Mouse (Mus musculus): Measurements from ENCODE around the gene Stat5b. TPM values are rescaled to one million over a fixed set of nuclear protein-coding genes. Genes with fewer than 3 reads are reported as not detected.

Stat5b gene
- 12.9 and 15.9 TPM in 2 replicates for polyA plus RNA-seq (2012; rRNA removed)

DNA sequence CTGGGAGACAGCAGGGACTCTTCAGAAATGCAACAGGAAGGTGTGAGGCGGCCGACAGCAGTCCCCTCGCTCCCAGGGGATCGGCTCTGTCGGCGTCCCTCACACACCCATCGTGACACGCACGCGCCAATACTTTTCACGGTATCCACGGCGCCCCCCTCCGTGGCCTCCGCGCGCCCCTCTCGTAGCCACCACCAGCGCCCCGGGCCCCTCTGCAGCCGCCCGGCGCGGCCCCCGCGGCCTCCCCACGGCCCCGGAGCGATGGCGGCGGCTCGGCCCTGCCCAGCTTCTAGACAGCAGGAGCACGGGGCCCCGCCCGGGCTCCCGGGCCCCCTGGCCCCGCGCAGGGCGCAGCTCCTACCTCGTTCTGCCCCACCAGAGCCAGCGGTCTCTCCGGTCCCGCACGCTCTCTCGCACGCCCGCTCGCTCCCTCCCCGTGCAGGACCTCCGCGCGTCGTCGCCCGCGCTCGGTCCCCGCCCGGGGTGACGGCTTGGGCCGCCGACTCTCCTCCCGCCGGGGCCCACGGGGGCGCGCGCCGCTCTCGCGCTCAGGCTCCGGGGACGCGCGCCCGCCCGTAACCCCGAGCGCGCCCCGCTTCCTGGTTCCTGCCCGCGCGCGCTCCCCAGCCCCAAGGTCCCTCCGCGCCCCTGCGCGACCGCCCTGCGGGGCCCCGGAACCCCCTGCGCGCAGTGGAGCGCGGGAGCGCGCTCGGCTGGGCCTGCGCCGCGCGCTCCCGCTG lies at the start of gene Stat5b:
Gene Stat5b (minus strand): TSS at position 687 of the 740 bp plus-strand sequence.

DNA sequence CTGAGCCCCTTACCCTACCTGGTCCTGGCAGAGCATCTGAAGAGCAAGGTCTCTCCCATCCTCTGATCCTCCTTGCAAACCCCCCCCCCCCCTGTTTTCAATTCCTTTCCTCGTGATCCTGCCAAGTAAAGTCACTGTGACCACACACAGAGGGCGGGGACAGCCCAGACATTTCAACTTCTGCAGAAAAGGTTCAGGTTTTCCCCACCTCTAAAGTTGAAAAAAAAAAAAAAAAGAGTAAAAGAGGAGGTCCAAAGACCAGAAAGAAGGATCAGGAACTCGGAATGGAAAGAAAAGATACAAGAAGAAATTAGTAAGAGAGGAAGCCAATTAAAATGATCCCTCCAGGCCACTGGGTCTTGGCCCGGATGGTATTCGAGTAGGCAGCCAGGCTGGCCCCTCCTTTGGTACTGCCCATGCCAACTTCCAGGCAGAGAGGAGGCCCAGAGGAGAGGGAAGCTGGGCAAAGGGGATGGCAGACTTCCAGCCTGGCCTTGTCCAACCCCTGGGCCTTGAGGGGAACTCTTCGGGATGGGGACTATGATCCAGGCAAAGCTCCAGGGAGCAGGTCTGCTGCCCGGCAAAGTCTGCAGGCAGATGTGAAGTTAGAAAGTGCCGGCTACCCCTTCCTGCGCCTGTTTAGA lies 8.5 kb upstream of the Stat5b start, which contains the start of gene Stat5a:
Gene Stat5a (plus strand): TSS at position 417 of the 644 bp plus-strand sequence.

DNA sequence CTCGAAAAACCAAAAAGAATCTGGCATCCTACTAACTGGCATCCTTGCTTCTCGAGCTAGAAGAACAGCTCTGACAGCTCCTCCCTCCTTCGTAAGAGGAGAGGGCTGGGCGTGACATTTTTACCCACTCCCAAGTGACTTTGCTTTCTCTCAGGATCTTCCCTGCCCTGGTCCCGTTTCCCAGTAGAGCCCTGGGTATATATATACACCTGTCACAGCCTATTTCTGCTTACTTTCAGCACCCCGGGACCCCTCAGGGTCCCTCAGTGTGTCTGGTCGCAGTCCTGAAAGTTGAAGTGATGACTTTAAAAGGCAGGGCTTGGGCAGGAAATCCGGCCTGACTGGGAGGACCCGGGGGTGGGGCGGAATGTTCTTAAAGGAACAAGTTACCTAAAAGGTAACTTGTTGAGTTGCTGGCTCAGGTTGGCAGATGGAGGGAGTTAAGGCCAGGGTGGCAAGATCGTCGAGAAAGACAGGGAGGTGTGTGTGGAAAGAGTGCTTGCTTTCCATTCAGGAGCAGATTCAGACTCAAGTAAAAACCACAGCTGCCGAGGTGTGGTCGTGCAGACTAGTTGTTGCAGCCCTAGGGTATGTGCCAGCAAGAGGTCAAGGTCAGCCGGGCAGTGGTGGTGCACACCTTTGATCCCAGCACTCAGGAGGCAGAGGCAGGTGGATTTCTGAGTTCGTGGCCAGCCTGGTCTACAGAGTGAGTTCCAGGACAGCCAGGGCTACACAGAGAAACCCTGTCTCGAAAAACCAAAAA lies 79.7 kb downstream of the Stat5b start, which contains the start of gene Ghdc:
Gene Ghdc (minus strand): TSS at position 312 of the 763 bp plus-strand sequence.

DNA sequence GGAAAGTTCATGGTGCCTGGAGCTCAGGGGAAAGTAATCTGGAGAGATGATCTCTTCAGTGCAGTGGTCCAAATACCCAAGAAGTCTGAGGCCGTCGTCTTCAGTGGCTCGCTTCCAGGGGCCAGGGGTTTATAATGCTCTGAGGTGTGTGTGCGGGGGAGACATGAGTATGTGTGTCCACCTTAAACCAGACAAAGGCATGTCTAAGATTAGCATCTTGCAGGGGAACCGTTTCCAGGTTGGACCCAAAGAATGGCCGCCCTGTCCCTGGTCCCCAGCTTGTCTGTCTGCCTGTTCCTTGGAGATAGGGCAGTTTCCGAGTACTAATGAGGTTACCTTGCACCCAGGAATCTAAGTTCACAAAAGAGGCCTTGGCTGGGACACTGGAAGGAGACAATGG lies 87.7 kb downstream of the Stat5b start, which contains the start of gene Hcrt:
Gene Hcrt (minus strand): TSS at position 101 of the 400 bp plus-strand sequence.

DNA sequence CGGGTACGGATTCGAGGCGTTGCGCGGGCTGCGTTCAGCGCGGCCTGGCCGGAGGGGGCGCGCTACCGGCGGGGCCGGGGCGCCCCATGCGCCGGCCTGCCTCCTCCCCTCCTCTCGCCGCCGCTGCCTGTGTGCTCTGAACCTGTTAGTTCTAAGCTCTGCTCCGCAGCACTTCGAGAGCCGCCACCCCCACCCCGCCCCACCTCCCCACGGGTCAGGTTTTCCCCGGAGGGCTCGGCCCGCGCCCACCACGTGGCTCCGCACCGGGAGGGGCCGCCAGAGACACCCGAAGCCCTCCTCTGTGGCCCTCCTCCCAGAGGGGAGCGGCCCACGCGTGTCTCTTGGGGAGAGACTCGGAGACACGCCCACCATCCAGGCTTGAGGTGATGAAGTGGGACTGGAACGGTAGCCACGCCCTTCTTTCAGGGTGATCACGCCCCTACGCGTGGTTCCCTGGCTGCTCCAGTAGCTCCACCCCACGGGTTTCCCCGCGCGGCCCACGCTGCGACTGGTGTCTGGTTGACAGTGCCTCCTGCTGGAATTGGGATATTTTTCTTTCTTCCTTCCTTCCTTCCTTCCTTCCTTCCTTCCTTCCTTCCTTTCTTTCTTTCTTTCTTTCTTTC lies 90.8 kb downstream of the Stat5b start, which contains the start of gene Kcnh4:
Gene Kcnh4 (minus strand): TSS at position 332 of the 623 bp plus-strand sequence.

DNA sequence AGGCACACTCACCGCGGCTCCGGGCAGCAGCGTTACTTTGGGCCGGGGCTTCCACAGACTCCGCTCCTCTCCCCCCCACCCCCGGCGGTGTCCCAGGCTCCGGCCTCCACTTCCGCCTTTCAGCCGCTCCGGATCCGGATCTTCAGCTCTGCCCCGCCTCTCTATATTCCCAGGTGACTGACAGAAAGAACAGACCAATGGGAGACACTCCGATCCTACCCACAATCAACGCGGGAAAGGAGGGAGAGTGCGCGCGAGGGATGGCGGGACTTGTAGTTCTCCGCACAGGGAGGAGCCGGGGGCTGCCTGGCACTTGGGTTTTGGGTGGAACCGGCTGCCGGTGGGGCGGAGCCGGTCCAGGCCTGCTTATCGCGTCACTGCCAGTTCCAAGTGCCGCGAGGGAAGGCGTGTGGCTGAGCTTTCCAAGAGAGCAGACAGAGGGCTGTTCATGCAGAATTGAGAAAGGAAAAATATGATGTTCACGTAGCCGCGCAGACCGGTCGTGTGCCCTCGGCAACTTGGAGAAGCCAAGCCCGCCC lies 112.4 kb downstream of the Stat5b start, which contains the start of gene Rab5c:
Gene Rab5c (minus strand): TSS at position 150 of the 539 bp plus-strand sequence.

Other genes with a start within 250 kb of the Stat5b start
- 67.2 and 77.8 TPM in 2 replicates for gene Nkiras2, start 231.5 kb downstream of the Stat5b start, polyA plus RNA-seq (2012; rRNA removed)
- 267 and 311 TPM in 2 replicates for gene Dnajc7, start 230.6 kb downstream of the Stat5b start, polyA plus RNA-seq (2012; rRNA removed)
- 0.35 and 0.65 TPM in 2 replicates for gene Zfp385c, start 158.3 kb downstream of the Stat5b start, polyA plus RNA-seq (2012; rRNA removed)
- 3.2 and 3.3 TPM in 2 replicates for gene Dhx58, start 146.5 kb downstream of the Stat5b start, polyA plus RNA-seq (2012; rRNA removed)
- gene Kat2a, start 138.3 kb downstream of the Stat5b start, polyA plus RNA-seq (2012; rRNA removed): 49.7 and 54.3 TPM in 2 replicates
- gene Hspb9, start 136.9 kb downstream of the Stat5b start, polyA plus RNA-seq (2012; rRNA removed): 0.21 TPM in 1 of 2 replicates, not detected in the other
- 91.1 and 137 TPM in 2 replicates for gene Rab5c, start 112.5 kb downstream of the Stat5b start, polyA plus RNA-seq (2012; rRNA removed)
- gene Kcnh4, start 90.8 kb downstream of the Stat5b start, polyA plus RNA-seq (2012; rRNA removed): 6.4 and 7.2 TPM in 2 replicates
- 0.28 TPM in 1 of 2 replicates, not detected in the other for gene Hcrt, start 87.8 kb downstream of the Stat5b start, polyA plus RNA-seq (2012; rRNA removed)
- gene Ghdc, start 79.8 kb downstream of the Stat5b start, polyA plus RNA-seq (2012; rRNA removed): 5.8 and 6.6 TPM in 2 replicates
- 2.1 and 3.3 TPM in 2 replicates for gene Stat5a, start 8.6 kb upstream of the Stat5b start, polyA plus RNA-seq (2012; rRNA removed)
- gene Stat3, start 88.8 kb upstream of the Stat5b start, polyA plus RNA-seq (2012; rRNA removed): 20.9 and 23.6 TPM in 2 replicates
- 20.2 and 40.3 TPM in 2 replicates for gene Cavin1, start 120.2 kb upstream of the Stat5b start, polyA plus RNA-seq (2012; rRNA removed)
- 75.1 and 97.4 TPM in 2 replicates for gene Atp6v0a1, start 158.7 kb upstream of the Stat5b start, polyA plus RNA-seq (2012; rRNA removed)
- 6.2 and 7.2 TPM in 2 replicates for gene Naglu, start 219.3 kb upstream of the Stat5b start, polyA plus RNA-seq (2012; rRNA removed)
- 0.30 and 0.55 TPM in 2 replicates for gene Hsd17b1, start 227.7 kb upstream of the Stat5b start, polyA plus RNA-seq (2012; rRNA removed)
- 46.4 and 49.7 TPM in 2 replicates for gene Coasy, start 231.8 kb upstream of the Stat5b start, polyA plus RNA-seq (2012; rRNA removed)
- gene Mlx, start 236.6 kb upstream of the Stat5b start, polyA plus RNA-seq (2012; rRNA removed): 24.2 and 37.5 TPM in 2 replicates
- gene Psmc3ip, start 244.7 kb upstream of the Stat5b start, polyA plus RNA-seq (2012; rRNA removed): 50.1 and 54.5 TPM in 2 replicates